Mouse (Mus musculus): Measurements from ENCODE around the gene Snx19. TPM values are rescaled to one million over a fixed set of nuclear protein-coding genes. Genes with fewer than 3 reads are reported as not detected.

The Snx19 gene
- total and polyA plus RNA-seq, 3 experiments, result 12.0 to 17.4 TPM; not detected in 1

- TF ChIP-seq TAL1 (IDR thresholded peaks at IDR 0.05; ENCODE audit: low read length) (no peak), MAZ (IDR thresholded peaks at IDR 0.05; ENCODE audit: low read depth, low read length) (no peak), CTCF (IDR thresholded peaks at IDR 0.05 in 2 of 3, conservative IDR thresholded peaks at IDR 0.05 in 1 of 3; ENCODE audit: control insufficient read depth in 1 of 3, insufficient read depth in 1 of 3, low read depth in 2 of 3, low read length in 3 of 3, poor library complexity in 1 of 3, severe bottlenecking in 1 of 3) (no peak), EP300 (IDR thresholded peaks at IDR 0.05; ENCODE audit: low read depth in 1 of 2, low read length in 2 of 2) (no peak), MEF2A (IDR thresholded peaks at IDR 0.05; ENCODE audit: extremely low read depth, insufficient replicate concordance, low read depth, low read length, poor library complexity, severe bottlenecking) (no peak), UBTF (IDR thresholded peaks at IDR 0.05; ENCODE audit: borderline replicate concordance, insufficient read depth, low read depth, low read length) (no peak), SMC3 (IDR thresholded peaks at IDR 0.05; ENCODE audit: low read depth, low read length) (no peak), MAFK (IDR thresholded peaks at IDR 0.05; ENCODE audit: borderline replicate concordance, low read depth, low read length) (no peak), TCF12 (IDR thresholded peaks at IDR 0.05; ENCODE audit: low read depth, low read length) (no peak), POLR2AphosphoS5 (IDR thresholded peaks at IDR 0.05; ENCODE audit: borderline replicate concordance, low read depth, low read length) (no peak), MYB (IDR thresholded peaks at IDR 0.05; ENCODE audit: low read depth, low read length) (no peak), NELFE (IDR thresholded peaks at IDR 0.05; ENCODE audit: low read depth, low read length) (no peak)
- H3K27ac ChIP-seq (ENCODE audit: control insufficient read depth, low read depth, low read length), result no peak overlapping the region
Measured at GRCm38 (mm10) chr9:30454527-30454926, 27.6 kb downstream of the Snx19 start.

GRCm38 (mm10) chr9:30456250-30456649 is 29.3 kb downstream of the Snx19 start:
- no peak for DNase-seq (ENCODE audit: low read depth, low spot score)
- no peaks in the 10 kb centered on the region for H3K9me3 ChIP-seq (replicated peaks; ENCODE audit: insufficient read depth, low read length)
- H3K4me1 ChIP-seq (ENCODE audit: control insufficient read depth in 1 of 2, insufficient read depth in 2 of 2, low read length in 2 of 2), result no peaks in the 10 kb centered on the region
- TF ChIP-seq MYB (IDR thresholded peaks at IDR 0.05; ENCODE audit: low read depth, low read length) (no peak), POLR2A (IDR thresholded peaks at IDR 0.05; ENCODE audit: control insufficient read depth in 1 of 2, insufficient read depth in 1 of 2, low read depth in 1 of 2, low read length in 2 of 2, poor library complexity in 1 of 2) (no peak), MEF2A (IDR thresholded peaks at IDR 0.05; ENCODE audit: extremely low read depth, insufficient replicate concordance, low read depth, low read length, poor library complexity, severe bottlenecking) (no peak), POLR2AphosphoS5 (IDR thresholded peaks at IDR 0.05; ENCODE audit: borderline replicate concordance, low read depth, low read length) (no peak), MAZ (IDR thresholded peaks at IDR 0.05; ENCODE audit: low read depth, low read length) (no peak), EP300 (IDR thresholded peaks at IDR 0.05; ENCODE audit: low read depth in 1 of 2, low read length in 2 of 2) (no peak), NELFE (IDR thresholded peaks at IDR 0.05; ENCODE audit: low read depth, low read length) (no peak), SIN3A (IDR thresholded peaks at IDR 0.05; ENCODE audit: low read length) (no peak), NRF1 (IDR thresholded peaks at IDR 0.05; ENCODE audit: insufficient read depth, low read depth, low read length, poor library complexity, severe bottlenecking) (no peak), MXI1 (IDR thresholded peaks at IDR 0.05; ENCODE audit: low read depth, low read length) (no peak)
- no peak overlapping the region for H3K9ac ChIP-seq (ENCODE audit: control insufficient read depth, low read depth, low read length, poor library complexity, severe bottlenecking)
- no peaks in the 10 kb centered on the region for H3K79me2 ChIP-seq (ENCODE audit: control insufficient read depth, insufficient read depth, low read length, poor library complexity)
- H3K36me3 ChIP-seq (ENCODE audit: control insufficient read depth in 1 of 2, insufficient read depth in 2 of 2, low read length in 2 of 2), result no peaks in the 10 kb centered on the region
- H3K4me3 ChIP-seq (ENCODE audit: control insufficient read depth in 1 of 2, insufficient read depth in 1 of 2, low read depth in 2 of 2, low read length in 2 of 2), result no peak overlapping the region
- no peaks in the 10 kb centered on the region for H3K27me3 ChIP-seq (ENCODE audit: control insufficient read depth in 1 of 2, insufficient read depth in 2 of 2, low read length in 2 of 2)
- no peak overlapping the region for H3K27ac ChIP-seq (ENCODE audit: control insufficient read depth, low read depth, low read length)

More at GRCm38 (mm10) chr9:30454527-30454926, 27.6 kb downstream of the Snx19 start:
- no peaks in the 10 kb centered on the region for H3K4me1 ChIP-seq (ENCODE audit: control insufficient read depth in 1 of 2, insufficient read depth in 2 of 2, low read length in 2 of 2)
- no peaks in the 10 kb centered on the region for H3K36me3 ChIP-seq (ENCODE audit: control insufficient read depth in 1 of 2, insufficient read depth in 2 of 2, low read length in 2 of 2)
- no peaks in the 10 kb centered on the region for H3K79me2 ChIP-seq (ENCODE audit: control insufficient read depth, insufficient read depth, low read length, poor library complexity)
- H3K9ac ChIP-seq (ENCODE audit: control insufficient read depth, low read depth, low read length, poor library complexity, severe bottlenecking), result no peak overlapping the region
- H3K4me3 ChIP-seq (ENCODE audit: control insufficient read depth in 1 of 2, insufficient read depth in 1 of 2, low read depth in 2 of 2, low read length in 2 of 2), result no peak overlapping the region
- DNase-seq (ENCODE audit: low read depth, low spot score), result no peak
- no peaks in the 10 kb centered on the region for H3K27me3 ChIP-seq (ENCODE audit: control insufficient read depth in 1 of 2, insufficient read depth in 2 of 2, low read length in 2 of 2)
- H3K9me3 ChIP-seq (replicated peaks; ENCODE audit: insufficient read depth, low read length), result no peaks in the 10 kb centered on the region

Measured in MEL (cell line).